Mouse (Mus musculus) stomach, postnatal 0 days (tissue): ENCODE data around the gene Kcnmb3.

Experiments
- CTCF ChIP-seq: IDR thresholded peaks from 2 replicates; pipeline ENCODE4 v1.5.1; 2016; ENCODE audit warnings: antibody characterized with exemption, low read depth, mild to moderate bottlenecking, moderate library complexity
- EP300 ChIP-seq: optimal IDR thresholded peaks from 2 replicates; pipeline ENCODE3; 2016; ENCODE audit warnings: antibody characterized with exemption

- no peak for TF ChIP-seq CTCF
- TF ChIP-seq EP300: no peak
Observed at GRCm38 (mm10) chr3:32535692-32536091, 43.7 kb upstream of the Kcnmb3 start.
